Mouse (Mus musculus) Patski (cell line): Measurements from ENCODE around the gene Ythdf2. TPM values are rescaled to one million over a fixed set of nuclear protein-coding genes. Genes with fewer than 3 reads are reported as not detected.

Experiments used
- ATAC-seq: fragments of 100-300 bp; one replicate; pipeline ENCODE4 v1.8.0; 2021
- CTCF ChIA-PET: fragments of 350-600 bp; sonication (Branson Sonifier 250); formaldehyde crosslinking; loops from one replicate; lab custom pipeline; 2022; ENCODE audit warnings: inconsistent platforms; lab: Charles Lee
- POLR2A ChIA-PET: fragments of 350-600 bp; sonication (Branson Sonifier 250); formaldehyde crosslinking; loops from one replicate; lab custom pipeline; 2022; ENCODE audit warnings: antibody characterized with exemption, inconsistent platforms; lab: Charles Lee
- DNase-seq: peaks from one replicate; pipeline ENCODE4 v3.0.0-alpha.2; 2011; ENCODE audit warnings: low read depth, low spot score
- H3K27me3 ChIP-seq: fragments of 371-371 bp; one replicate; pipeline ENCODE4 v1.5.1; 2021
- CTCF ChIP-seq: fragments of 100-300 bp; IDR thresholded peaks from one replicate; pipeline ENCODE4 v1.5.1; 2021
- in situ Hi-C: fragments of 300-500 bp; cut with MboI; formaldehyde crosslinking; loops from 3 replicates; pipeline ENCODE4 v1.11.1; 2018; ENCODE audit warnings: low pct_unique_long_range_greater_than_20kb, mixed read lengths
- polyA plus RNA-seq: library from polyadenylated mRNA; unstranded; gene quantifications from one replicate; pipeline ENCODE4 v1.2.3, GENCODE M21; 2021

Ythdf2 gene
- 35.5 TPM for polyA plus RNA-seq

- ATAC-seq = peak; percentile 75
- no peaks in the 10 kb centered on the region for H3K27me3 ChIP-seq
- TF ChIP-seq CTCF = peak; percentile 100
- POLR2A ChIA-PET = interaction anchor here (0.6 to 1.1 kb wide), 3 partner anchors 11 to 16 kb away, joined by 3 read pairs; no protein-coding TSS in a partner anchor
- peak; percentile 57 for DNase-seq
- in situ Hi-C loops = no loop called here
- CTCF ChIA-PET = interaction anchor here (0.6 to 2.1 kb wide), 4 partner anchors 13 to 39 kb away, joined by 4 to 5 read pairs (median 4); no protein-coding TSS in a partner anchor
These were observed at the start of gene Ythdf2 for GRCm38 (mm10) chr4:132211953-132212734. TSS of gene Ythdf2 (minus strand) at chr4:132212303.

- DNase-seq (no peak), ATAC-seq (peak; percentile 47)
- POLR2A ChIA-PET = no interaction called here
- CTCF ChIA-PET = no interaction called here
- in situ Hi-C loops = loop anchor here (10.0 kb wide), 1 partner anchor 176 kb away; no protein-coding TSS in a partner anchor
- no peaks in the 10 kb centered on the region for H3K27me3 ChIP-seq
- TF ChIP-seq CTCF = no peak
These were observed 48.6 kb upstream of the Ythdf2 start for GRCm38 (mm10) chr4:132260404-132261379.

DNA sequence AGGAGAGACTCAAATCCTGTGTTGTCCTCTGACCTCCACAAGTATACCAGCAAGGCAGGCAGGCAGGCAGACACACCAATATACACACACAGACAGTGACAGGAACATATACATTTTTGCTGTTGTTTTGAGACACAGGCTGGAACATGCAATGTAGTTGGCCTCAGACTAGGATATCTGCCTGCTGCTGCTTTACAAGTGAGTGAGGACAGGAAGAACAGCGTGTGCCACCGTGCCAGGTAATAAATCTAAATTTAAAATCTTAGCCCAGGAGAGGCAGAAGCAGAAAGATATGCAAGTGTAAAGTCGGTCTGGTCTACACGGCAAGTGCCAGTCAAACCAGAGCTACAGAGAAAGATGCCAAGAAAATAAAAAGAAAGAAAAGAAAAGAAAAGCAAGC is 47.1 kb upstream of the Ythdf2 start:
- in situ Hi-C loops = no loop called here
- TF ChIP-seq CTCF = no peak
- ATAC-seq = no peak
- POLR2A ChIA-PET = no interaction called here
- no peaks in the 10 kb centered on the region for H3K27me3 ChIP-seq
- CTCF ChIA-PET = no interaction called here
- no peak for DNase-seq

- in situ Hi-C loops = no loop called here
- ATAC-seq = no peak
These were observed 44.3 kb upstream of the Ythdf2 start for GRCm38 (mm10) chr4:132256384-132256783.

DNA sequence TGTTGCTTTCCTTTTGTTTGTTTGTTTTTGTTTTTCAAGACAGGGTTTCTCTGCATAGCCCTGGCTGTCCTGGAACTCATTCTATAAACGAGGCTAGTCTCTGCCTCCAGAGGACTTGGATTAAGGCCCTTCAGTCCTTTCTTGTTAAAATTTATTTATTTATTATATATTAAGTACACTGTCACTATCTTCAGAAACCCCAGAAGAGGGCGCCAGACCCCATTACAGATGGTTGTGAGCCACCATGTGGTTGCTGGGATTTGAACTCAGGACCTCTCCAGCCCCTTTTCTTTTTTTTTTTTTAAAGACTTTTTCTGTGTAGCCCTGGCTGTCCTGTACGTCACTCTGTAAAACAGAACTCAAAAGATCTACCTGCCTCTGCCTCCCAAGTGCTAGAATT is 42.9 kb upstream of the Ythdf2 start:
- in situ Hi-C loops = no loop called here
- CTCF ChIA-PET = no interaction called here
- no peak for ATAC-seq

More at GRCm38 (mm10) chr4:132256384-132256783, 44.3 kb upstream of the Ythdf2 start:
- TF ChIP-seq CTCF = no peak
- DNase-seq = no peak
- ChIA-PET CTCF (interaction anchor here (1.2 kb wide), 1 partner anchor 39 kb away, joined by 3 read pairs; no protein-coding TSS in a partner anchor), POLR2A (interaction anchor here (0.7 kb wide), 1 partner anchor 48 kb away, joined by 4 read pairs; no protein-coding TSS in a partner anchor)
- H3K27me3 ChIP-seq = no peaks in the 10 kb centered on the region

GRCm38 (mm10) chr4:132253622-132254021 is 41.5 kb upstream of the Ythdf2 start:
- no peak for TF ChIP-seq CTCF
- in situ Hi-C loops = no loop called here
- DNase-seq (no peak), ATAC-seq (no peak)
- POLR2A ChIA-PET = no interaction called here
- H3K27me3 ChIP-seq = no peaks in the 10 kb centered on the region
- CTCF ChIA-PET = no interaction called here

More for the DNA sequence above, 42.9 kb upstream of the Ythdf2 start:
- POLR2A ChIA-PET = no interaction called here
- H3K27me3 ChIP-seq = no peaks in the 10 kb centered on the region
- TF ChIP-seq CTCF = peak; percentile 22
- DNase-seq = no peak

- ATAC-seq (no peak), DNase-seq (no peak)
- ChIA-PET POLR2A (no interaction called here), CTCF (no interaction called here)
- no peak for TF ChIP-seq CTCF
- in situ Hi-C loops = no loop called here
- no peaks in the 10 kb centered on the region for H3K27me3 ChIP-seq
These were observed 41.0 kb upstream of the Ythdf2 start for GRCm38 (mm10) chr4:132253128-132253527.

GRCm38 (mm10) chr4:132251596-132251995 is 39.5 kb upstream of the Ythdf2 start:
- in situ Hi-C loops = no loop called here
- ChIA-PET CTCF (interaction anchor here (1.2 kb wide), 1 partner anchor 40 kb away, joined by 4 read pairs; the partner anchor contains the start of gene Ythdf2), POLR2A (no interaction called here)
- TF ChIP-seq CTCF = no peak
- H3K27me3 ChIP-seq = no peaks in the 10 kb centered on the region
- no peak for ATAC-seq
- no peak for DNase-seq

DNA sequence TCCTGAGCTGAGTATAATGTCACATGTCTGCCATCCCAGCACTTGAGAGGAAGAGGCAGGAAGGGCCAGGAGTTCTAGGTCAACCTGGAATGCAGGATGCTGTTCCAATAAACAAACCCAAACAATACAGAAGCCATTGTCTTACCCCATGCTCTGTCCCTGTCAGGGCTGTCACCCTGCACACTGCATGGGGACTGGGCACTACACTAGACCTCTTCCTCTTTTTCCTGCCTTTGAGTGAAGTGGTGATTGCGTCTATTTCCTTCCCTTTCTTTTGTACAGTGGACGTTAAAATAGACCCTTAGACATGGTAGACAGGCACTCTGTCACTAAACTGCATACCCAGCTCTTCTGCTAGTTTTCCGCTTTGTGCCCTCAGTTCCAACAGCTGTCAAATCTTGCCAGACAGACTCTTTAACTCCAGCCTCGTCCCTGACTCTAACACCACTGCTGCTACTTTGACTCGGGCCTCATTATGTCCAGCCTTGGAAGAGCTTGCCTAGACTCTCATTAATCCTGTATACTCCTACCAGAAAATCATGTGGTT is 35.4 kb upstream of the Ythdf2 start:
- POLR2A ChIA-PET = no interaction called here
- no peak for ATAC-seq
- no peaks in the 10 kb centered on the region for H3K27me3 ChIP-seq
- no peak for TF ChIP-seq CTCF
- in situ Hi-C loops = no loop called here
- DNase-seq = no peak
- CTCF ChIA-PET = interaction anchor here (1.3 to 1.6 kb wide), 2 partner anchors 11 to 66 kb away, joined by 3 to 4 read pairs; no protein-coding TSS in a partner anchor

DNA sequence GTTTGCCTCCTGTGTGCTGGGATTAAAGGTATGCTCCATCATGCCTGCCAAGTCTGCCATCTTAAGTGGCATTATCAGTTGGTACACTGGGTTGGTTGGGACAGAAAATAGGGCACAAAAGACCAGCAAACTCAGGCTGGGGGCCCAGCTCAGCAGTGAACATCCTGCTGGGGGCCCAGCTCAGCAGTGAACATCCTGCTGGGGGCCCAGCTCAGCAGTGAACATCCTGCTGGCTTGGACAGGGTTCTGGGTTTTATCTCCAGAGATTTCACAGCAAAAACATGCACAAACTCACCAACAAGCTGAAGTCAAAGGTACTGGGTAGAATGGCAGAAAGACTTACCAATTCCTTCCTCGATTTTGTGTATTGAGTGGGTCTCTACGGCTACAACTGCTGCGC is 33.5 kb upstream of the Ythdf2 start:
- in situ Hi-C loops = no loop called here
- DNase-seq = no peak
- POLR2A ChIA-PET = no interaction called here
- no peak for ATAC-seq
- no peak for TF ChIP-seq CTCF
- CTCF ChIA-PET = no interaction called here
- no peaks in the 10 kb centered on the region for H3K27me3 ChIP-seq
